Mouse (Mus musculus) CH12.LX (cell line): ENCODE measurements at regions not wholly inside any gene's neighbourhood (a gene's known extent, or its start where the extent isn't known, plus 50 kb on each side); places are given as distances from the start of the nearest gene placed in this dataset.

Source experiments
- DNase-seq: peaks from one replicate; pipeline ENCODE4 v3.0.0-alpha.2; 2013; ENCODE audit errors: extremely low read depth
- H3K27ac ChIP-seq: 2 replicates; pipeline ENCODE4 v1.5.1; 2012; ENCODE audit warnings: low read depth, mild to moderate bottlenecking, control low read depth, moderate library complexity; ENCODE audit not compliant: insufficient read depth
- H3K27me3 ChIP-seq: replicated peaks from 2 replicates; pipeline ENCODE3; 2012; ENCODE audit warnings: inconsistent platforms
- H3K36me3 ChIP-seq, 2 experiments: replicated peaks in 1 of 2; 2 replicates each; pipeline versions ENCODE3 to v1.6.1; 2012; ENCODE audit warnings: inconsistent platforms in 1 of 2, low read length in 1 of 2, mild to moderate bottlenecking in 1 of 2, mixed read lengths in 1 of 2, moderate library complexity in 1 of 2; ENCODE audit not compliant: control insufficient read depth in 1 of 2, insufficient read depth in 1 of 2
- H3K4me1 ChIP-seq, 2 experiments: 2 replicates each; pipeline ENCODE4 v1.6.1; 2012; ENCODE audit warnings: inconsistent platforms in 1 of 2, moderate library complexity in 1 of 2; ENCODE audit not compliant: insufficient read depth in 2 of 2, control insufficient read depth in 1 of 2
- H3K4me2 ChIP-seq: 2 replicates; pipeline ENCODE4 v1.6.1; 2012; ENCODE audit warnings: low read depth, mild to moderate bottlenecking, control low read depth; ENCODE audit not compliant: poor library complexity, insufficient read depth, severe bottlenecking
- H3K4me3 ChIP-seq, 3 experiments: fragments of 150-350 bp in 1 of 3; sonication (generic) in 1 of 3; replicated peaks in 1 of 3; 2 replicates each; pipeline versions ENCODE3 to v1.5.1; 2011 to 2012; ENCODE audit warnings: low read depth in 2 of 3, low read length in 2 of 3, mild to moderate bottlenecking in 2 of 3, moderate library complexity in 2 of 3, control low read depth in 1 of 3, improper control_type of control experiment in 1 of 3, inconsistent platforms in 1 of 3, mixed read lengths in 1 of 3; ENCODE audit not compliant: poor library complexity in 1 of 3
- H3K79me2 ChIP-seq: replicated peaks from 2 replicates; pipeline ENCODE4 v1.6.1; 2012; ENCODE audit warnings: mild to moderate bottlenecking, moderate library complexity; ENCODE audit not compliant: control insufficient read depth, poor library complexity, insufficient read depth, severe bottlenecking; ENCODE audit errors: extremely low read depth
- H3K9ac ChIP-seq: 2 replicates; pipeline ENCODE4 v1.6.1; 2012; ENCODE audit warnings: low read depth, mild to moderate bottlenecking, control low read depth, moderate library complexity; ENCODE audit not compliant: insufficient read depth
- H3K9me3 ChIP-seq: replicated peaks from 2 replicates; pipeline ENCODE3; 2012; ENCODE audit warnings: low read length, inconsistent platforms, mixed read lengths
- CHD1 ChIP-seq: IDR thresholded peaks from 2 replicates; pipeline ENCODE4 v1.6.1; 2012; ENCODE audit warnings: low read depth, low read length, improper control_type of control experiment, inconsistent platforms
- CHD2 ChIP-seq: IDR thresholded peaks from 2 replicates; pipeline ENCODE4 v1.6.1; 2011; ENCODE audit warnings: low read length, improper control_type of control experiment
- CTCF ChIP-seq, 2 experiments: IDR thresholded peaks in 1 of 2; conservative IDR thresholded peaks in 1 of 2; 2 replicates each; pipeline ENCODE4 v1.5.1; 2011 to 2012; ENCODE audit warnings: low read depth in 2 of 2, low read length in 2 of 2, improper control_type of control experiment in 1 of 2, inconsistent platforms in 1 of 2, mild to moderate bottlenecking in 1 of 2, moderate library complexity in 1 of 2
- EP300 ChIP-seq: IDR thresholded peaks from 2 replicates; pipeline ENCODE4 v1.6.1; 2011; ENCODE audit warnings: low read length, improper control_type of control experiment
- ETS1 ChIP-seq: conservative IDR thresholded peaks from 2 replicates; pipeline ENCODE4 v1.6.1; 2012; ENCODE audit warnings: low read depth, mild to moderate bottlenecking, inconsistent platforms, low read length, improper control_type of control experiment, moderate library complexity
- GABPA ChIP-seq: IDR thresholded peaks from 2 replicates; pipeline ENCODE4 v1.6.1; 2012; ENCODE audit warnings: low read depth, low read length, improper control_type of control experiment, inconsistent platforms; ENCODE audit not compliant: insufficient replicate concordance
- HCFC1 ChIP-seq: IDR thresholded peaks from 2 replicates; pipeline ENCODE4 v1.6.1; 2012; ENCODE audit warnings: low read depth, mild to moderate bottlenecking, inconsistent platforms, low read length, improper control_type of control experiment
- IRF4 ChIP-seq: IDR thresholded peaks from 2 replicates; pipeline ENCODE4 v1.6.1; 2014; ENCODE audit warnings: low read depth, mild to moderate bottlenecking, inconsistent platforms, low read length, improper control_type of control experiment
- JUN ChIP-seq: IDR thresholded peaks from 2 replicates; pipeline ENCODE4 v1.6.1; 2011; ENCODE audit warnings: low read depth, mild to moderate bottlenecking, low read length, improper control_type of control experiment, moderate library complexity; ENCODE audit not compliant: insufficient read depth
- JUND ChIP-seq: conservative IDR thresholded peaks from 2 replicates; pipeline ENCODE4 v1.6.1; 2011; ENCODE audit warnings: low read depth, low read length, improper control_type of control experiment
- KAT2A ChIP-seq: IDR thresholded peaks from 2 replicates; pipeline ENCODE4 v1.6.1; 2012; ENCODE audit warnings: low read length, improper control_type of control experiment, inconsistent platforms; ENCODE audit not compliant: insufficient replicate concordance
- MAFK ChIP-seq: IDR thresholded peaks from 2 replicates; pipeline ENCODE4 v1.6.1; 2011; ENCODE audit warnings: low read length, improper control_type of control experiment; ENCODE audit not compliant: insufficient replicate concordance
- MAX ChIP-seq: IDR thresholded peaks from 2 replicates; pipeline ENCODE4 v1.6.1; 2011; ENCODE audit warnings: low read length, improper control_type of control experiment
- MEF2A ChIP-seq: IDR thresholded peaks from 2 replicates; pipeline ENCODE4 v1.6.1; 2014; ENCODE audit warnings: low read depth, mild to moderate bottlenecking, inconsistent platforms, low read length, improper control_type of control experiment, borderline replicate concordance
- MXI1 ChIP-seq: IDR thresholded peaks from 2 replicates; pipeline ENCODE4 v1.6.1; 2011; ENCODE audit warnings: mild to moderate bottlenecking, low read depth, low read length, improper control_type of control experiment
- PAX5 ChIP-seq: IDR thresholded peaks from 2 replicates; pipeline ENCODE4 v1.6.1; 2012; ENCODE audit warnings: low read length, inconsistent platforms, mixed read lengths
- POLR2A ChIP-seq: IDR thresholded peaks from 2 replicates; pipeline ENCODE4 v1.6.1; 2011; ENCODE audit warnings: low read depth, mild to moderate bottlenecking, improper control_type of control experiment, low read length
- POLR2AphosphoS2 ChIP-seq: IDR thresholded peaks from 2 replicates; pipeline ENCODE4 v1.6.1; 2011; ENCODE audit warnings: low read depth, low read length, improper control_type of control experiment
- RAD21 ChIP-seq: IDR thresholded peaks from 2 replicates; pipeline ENCODE4 v1.6.1; 2011; ENCODE audit warnings: low read depth, mild to moderate bottlenecking, low read length, improper control_type of control experiment, moderate library complexity
- RCOR1 ChIP-seq: conservative IDR thresholded peaks from 2 replicates; pipeline ENCODE4 v1.6.1; 2012; ENCODE audit warnings: low read depth, mild to moderate bottlenecking, inconsistent platforms, low read length, improper control_type of control experiment
- SIN3A ChIP-seq: IDR thresholded peaks from 2 replicates; pipeline ENCODE4 v1.6.1; 2012; ENCODE audit warnings: low read length, improper control_type of control experiment, inconsistent platforms
- TBP ChIP-seq: conservative IDR thresholded peaks from 2 replicates; pipeline ENCODE4 v1.6.1; 2011; ENCODE audit warnings: low read depth, low read length, improper control_type of control experiment
- TCF12 ChIP-seq: IDR thresholded peaks from 2 replicates; pipeline ENCODE4 v1.6.1; 2014; ENCODE audit warnings: low read depth, mild to moderate bottlenecking, inconsistent platforms, low read length, improper control_type of control experiment
- UBTF ChIP-seq: IDR thresholded peaks from 2 replicates; pipeline ENCODE4 v1.6.1; 2012; ENCODE audit warnings: low read depth, mild to moderate bottlenecking, inconsistent platforms, low read length, improper control_type of control experiment, moderate library complexity
- USF1 ChIP-seq: IDR thresholded peaks from 2 replicates; pipeline ENCODE4 v1.6.1; 2014; ENCODE audit warnings: low read depth, mild to moderate bottlenecking, inconsistent platforms, low read length, improper control_type of control experiment
- USF2 ChIP-seq: conservative IDR thresholded peaks from 2 replicates; pipeline ENCODE4 v1.6.1; 2011; ENCODE audit warnings: low read depth, low read length, improper control_type of control experiment
- ZC3H11A ChIP-seq: IDR thresholded peaks from 2 replicates; pipeline ENCODE4 v1.6.1; 2012; ENCODE audit warnings: low read depth, mild to moderate bottlenecking, inconsistent platforms, low read length, improper control_type of control experiment
- ZNF384 ChIP-seq: IDR thresholded peaks from 2 replicates; pipeline ENCODE4 v1.6.1; 2012; ENCODE audit warnings: low read depth, low read length, improper control_type of control experiment, inconsistent platforms
- dilution Hi-C: fragments of 300-500 bp; cut with MboI; formaldehyde crosslinking; loops from 2 replicates; pipeline ENCODE4 v1.14.3; 2020; ENCODE audit warnings: low sequenced_read_pairs; ENCODE audit not compliant: extremely low pct_unique_long_range_greater_than_20kb, extremely low pct_ligation_motif_present
- in situ Hi-C: fragments of 300-500 bp; cut with MboI; formaldehyde crosslinking; loops from 3 replicates; pipeline ENCODE4 v1.14.3; 2019; ENCODE audit warnings: low sequenced_read_pairs, low pct_ligation_motif_present, low pct_unique_long_range_greater_than_20kb, mixed read lengths

DNA sequence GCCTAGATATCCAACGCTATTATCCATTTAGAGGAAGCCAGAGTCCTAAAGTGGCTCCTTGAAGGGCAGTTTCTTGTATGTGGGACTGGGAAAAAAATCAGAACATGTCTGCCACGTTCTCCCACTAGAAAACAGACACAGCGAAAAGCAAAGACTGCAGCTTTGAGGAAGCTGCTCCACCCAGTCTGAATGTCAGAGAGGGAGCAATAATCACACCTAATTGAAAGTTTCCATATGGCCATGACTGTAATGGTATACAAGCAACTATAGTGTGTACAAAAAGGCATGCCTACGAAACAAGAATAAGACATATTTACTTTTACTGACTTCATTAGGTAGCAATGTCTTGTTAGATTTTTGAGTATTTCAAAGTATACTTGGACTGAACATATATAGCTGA, 392.7 kb upstream of the Sgcd start:
- no peak overlapping the region for H3K4me2 ChIP-seq
- in situ Hi-C loops (no loop called here), dilution Hi-C loops (no loop called here)
- H3K79me2 ChIP-seq: no peaks in the 10 kb centered on the region
- no peaks in the 10 kb centered on the region for H3K9me3 ChIP-seq
- H3K36me3 ChIP-seq: no peaks in the 10 kb centered on the region
- H3K27ac ChIP-seq: no peak overlapping the region
- no peaks in the 10 kb centered on the region for H3K27me3 ChIP-seq
- H3K9ac ChIP-seq: no peak overlapping the region
- H3K4me3 ChIP-seq: no peak overlapping the region
- DNase-seq: no peak
- TF ChIP-seq ZNF384: no peak
- no peak for TF ChIP-seq USF1
- no peak for TF ChIP-seq POLR2A
- TF ChIP-seq JUND: no peak
- no peak for TF ChIP-seq IRF4
- no peak for TF ChIP-seq RAD21
- no peak for TF ChIP-seq CTCF (conservative IDR thresholded peaks at IDR 0.05 in 1 of 2, IDR thresholded peaks at IDR 0.05 in 1 of 2; ENCODE audit: low read depth in 2 of 2, low read length in 2 of 2)
- TF ChIP-seq MAX: no peak
- no peak for TF ChIP-seq JUN
- no peak for TF ChIP-seq TCF12
- TF ChIP-seq TBP: no peak
- TF ChIP-seq HCFC1: no peak
- TF ChIP-seq PAX5: no peak
- no peak for TF ChIP-seq MXI1
- TF ChIP-seq USF2: no peak
- TF ChIP-seq UBTF: no peak
- no peak for TF ChIP-seq SIN3A
- no peaks in the 10 kb centered on the region for H3K4me1 ChIP-seq

DNA sequence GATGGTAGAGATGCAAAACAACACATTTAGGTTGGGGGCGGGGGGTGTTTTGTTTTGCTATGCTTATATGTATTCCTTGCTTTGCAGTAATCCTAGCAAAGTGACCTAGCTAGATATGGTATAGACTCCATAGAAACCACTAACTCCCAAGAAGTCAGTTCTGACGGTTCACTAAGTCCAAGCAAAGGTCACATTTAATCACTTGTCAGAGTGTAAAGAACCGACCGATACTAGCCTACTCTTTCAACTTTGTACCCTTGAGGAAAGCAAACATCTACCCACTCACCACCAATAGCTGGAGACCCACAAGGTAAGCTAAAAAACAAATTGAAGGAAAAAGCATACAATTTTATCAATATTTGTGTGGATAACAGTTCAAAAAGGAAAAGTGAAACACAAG, 389.3 kb upstream of the Sgcd start:
- DNase-seq: no peak
- no peaks in the 10 kb centered on the region for H3K79me2 ChIP-seq
- H3K4me2 ChIP-seq: no peak overlapping the region
- dilution Hi-C loops: no loop called here
- TF ChIP-seq ETS1 (no peak), ZC3H11A (no peak), IRF4 (no peak), EP300 (no peak), JUND (no peak), JUN (no peak), ZNF384 (no peak), POLR2AphosphoS2 (no peak), USF1 (no peak), CHD2 (no peak), KAT2A (no peak), SIN3A (no peak), CHD1 (no peak), MEF2A (no peak), GABPA (no peak), HCFC1 (no peak), RCOR1 (no peak), CTCF (conservative IDR thresholded peaks at IDR 0.05 in 1 of 2, IDR thresholded peaks at IDR 0.05 in 1 of 2; ENCODE audit: low read depth in 2 of 2, low read length in 2 of 2) (no peak), MAFK (no peak)
- H3K9me3 ChIP-seq: no peaks in the 10 kb centered on the region
- H3K4me1 ChIP-seq: no peaks in the 10 kb centered on the region
- in situ Hi-C loops: no loop called here
- no peak overlapping the region for H3K9ac ChIP-seq
- H3K36me3 ChIP-seq: no peaks in the 10 kb centered on the region
- no peaks in the 10 kb centered on the region for H3K27me3 ChIP-seq
- no peak overlapping the region for H3K27ac ChIP-seq
- H3K4me3 ChIP-seq: no peak overlapping the region
